Mouse (Mus musculus) intestine, embryonic 16.5 days (tissue): ENCODE measurements at regions not wholly inside any gene's neighbourhood (a gene's known extent, or its start where the extent isn't known, plus 50 kb on each side); places are given as distances from the start of the nearest gene placed in this dataset.

Experiments
- ATAC-seq: fragments of 200-750 bp; cut with Nextera tagmentation; 2 replicates; pipeline ENCODE4 v1.8.0; 2017; ENCODE audit warnings: moderate TSS enrichment, moderate library complexity
- H3K27ac ChIP-seq: fragments of 300-500 bp; sonication (generic); 2 replicates; pipeline ENCODE4 v1.5.1; 2014; ENCODE audit warnings: mild to moderate bottlenecking, low read length
- H3K27me3 ChIP-seq: fragments of 300-500 bp; sonication (generic); replicated peaks from 2 replicates; pipeline ENCODE4 v1.6.1; 2014; ENCODE audit warnings: low read length, control low read depth, mixed read lengths; ENCODE audit not compliant: control insufficient read depth, insufficient read depth
- H3K36me3 ChIP-seq: fragments of 300-500 bp; sonication (generic); 2 replicates; pipeline ENCODE4 v1.6.1; 2014; ENCODE audit warnings: low read length, control low read depth; ENCODE audit not compliant: control insufficient read depth, insufficient read depth
- H3K4me1 ChIP-seq: fragments of 300-500 bp; sonication (generic); 2 replicates; pipeline ENCODE4 v1.6.1; 2014; ENCODE audit warnings: low read length, control low read depth, mixed read lengths; ENCODE audit not compliant: control insufficient read depth, insufficient read depth
- H3K4me2 ChIP-seq: fragments of 300-500 bp; sonication (generic); 2 replicates; pipeline ENCODE4 v1.6.1; 2014; ENCODE audit warnings: low read depth, low read length, control low read depth
- H3K4me3 ChIP-seq: fragments of 300-500 bp; sonication (generic); 2 replicates; pipeline ENCODE4 v1.5.1; 2014; ENCODE audit warnings: mild to moderate bottlenecking, low read length
- H3K9ac ChIP-seq: fragments of 300-500 bp; sonication (generic); 2 replicates; pipeline ENCODE4 v1.6.1; 2014; ENCODE audit warnings: low read depth, low read length
- H3K9me3 ChIP-seq: fragments of 300-500 bp; sonication (generic); 2 replicates; pipeline ENCODE4 v1.6.1; 2016; ENCODE audit warnings: low read length, control low read depth; ENCODE audit not compliant: control insufficient read depth
- WGBS: fragments of 180-500 bp; shearing (Covaris S2); extraction: QIAGEN DNeasy Blood & Tissue Kit; methylation state at CpG from one replicate; pipeline ENCODE4 v1.1.7; 2014; 5-methylcytosine and 5-hydroxymethylcytosine counted together

DNA sequence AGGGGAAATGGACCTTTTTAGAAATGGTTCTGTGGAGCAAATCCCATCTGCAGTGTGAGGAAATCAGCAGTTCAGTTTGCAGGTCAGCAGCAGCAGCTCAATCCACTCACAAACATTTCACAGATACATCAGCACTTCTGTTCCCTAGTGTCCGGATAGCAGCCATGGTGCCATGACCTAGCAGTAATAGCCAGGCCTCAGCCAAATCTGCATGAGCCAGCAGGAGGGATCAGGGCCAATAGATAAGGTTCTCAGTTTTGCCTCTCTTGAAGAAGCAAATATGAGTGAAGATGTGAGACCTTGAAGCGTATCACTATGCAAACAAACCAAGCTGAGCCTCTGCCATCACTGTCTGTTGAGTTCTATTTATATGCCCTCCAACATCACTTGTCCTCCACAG, 380.7 kb upstream of the Chrm3 start:
- Histone ChIP-seq H3K27me3 (no peaks in the 10 kb centered on the region), H3K9me3 (no peaks in the 10 kb centered on the region), H3K4me1 (no peaks in the 10 kb centered on the region), H3K4me2 (no peak overlapping the region), H3K36me3 (no peaks in the 10 kb centered on the region), H3K9ac (no peak overlapping the region), H3K4me3 (no peak overlapping the region), H3K27ac (no peak overlapping the region)
- 81% methylated on average over 2 of the region's 2 CpGs for WGBS
- ATAC-seq = no peak

DNA sequence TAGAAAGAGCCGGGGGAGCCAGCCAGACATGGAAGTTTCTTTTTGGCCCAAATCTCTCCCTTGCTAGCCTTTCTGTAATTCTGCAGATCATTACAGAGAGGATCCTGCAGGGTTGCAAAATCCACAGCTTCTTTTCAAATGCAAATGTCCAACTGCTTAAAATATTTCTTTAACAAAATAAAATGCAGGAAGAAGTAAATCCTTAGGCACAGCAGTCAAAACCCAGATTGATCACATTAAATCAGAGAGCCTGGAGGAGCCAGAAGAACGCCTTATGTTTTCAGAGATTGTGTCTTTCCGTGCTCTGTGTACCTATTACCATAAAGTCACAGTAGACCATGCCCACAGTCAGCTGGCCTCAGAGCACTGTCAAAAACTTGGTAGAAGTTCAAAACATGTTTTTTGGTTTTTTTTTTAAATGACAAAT, 365.1 kb upstream of the Chrm3 start:
- H3K27me3 ChIP-seq = no peaks in the 10 kb centered on the region
- H3K36me3 ChIP-seq = no peaks in the 10 kb centered on the region
- H3K27ac ChIP-seq = no peak overlapping the region
- H3K4me3 ChIP-seq = no peak overlapping the region
- no peaks in the 10 kb centered on the region for H3K4me1 ChIP-seq
- ATAC-seq = no peak
- no peak overlapping the region for H3K4me2 ChIP-seq
- WGBS = 70% methylated on average over 3 of the region's 3 CpGs
- no peak overlapping the region for H3K9ac ChIP-seq
- no peaks in the 10 kb centered on the region for H3K9me3 ChIP-seq

DNA sequence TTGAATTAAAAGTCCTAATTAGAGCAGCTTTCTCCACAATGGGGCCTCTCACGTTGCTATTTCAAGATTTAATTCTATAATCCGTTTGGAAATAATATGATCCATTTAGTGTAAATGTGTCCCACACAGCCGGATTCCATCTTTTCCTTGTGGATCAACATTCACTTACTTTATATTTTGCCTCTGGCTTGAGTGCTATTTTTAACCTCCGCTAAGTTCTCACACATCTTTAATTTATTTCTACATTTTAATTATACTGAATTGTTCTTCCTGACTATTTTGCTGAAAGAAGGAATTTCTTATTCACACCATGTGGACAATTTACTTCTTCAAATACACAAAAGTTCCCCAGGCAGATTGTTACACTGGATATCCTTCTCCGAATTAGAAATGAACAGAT, 364.7 kb upstream of the Chrm3 start:
- Histone ChIP-seq H3K4me2 (no peak overlapping the region), H3K4me1 (no peaks in the 10 kb centered on the region), H3K36me3 (no peaks in the 10 kb centered on the region), H3K9ac (no peak overlapping the region), H3K27me3 (no peaks in the 10 kb centered on the region), H3K27ac (no peak overlapping the region), H3K9me3 (no peaks in the 10 kb centered on the region), H3K4me3 (no peak overlapping the region)
- 72% methylated on average over 5 of the region's 5 CpGs for WGBS
- ATAC-seq = no peak

DNA sequence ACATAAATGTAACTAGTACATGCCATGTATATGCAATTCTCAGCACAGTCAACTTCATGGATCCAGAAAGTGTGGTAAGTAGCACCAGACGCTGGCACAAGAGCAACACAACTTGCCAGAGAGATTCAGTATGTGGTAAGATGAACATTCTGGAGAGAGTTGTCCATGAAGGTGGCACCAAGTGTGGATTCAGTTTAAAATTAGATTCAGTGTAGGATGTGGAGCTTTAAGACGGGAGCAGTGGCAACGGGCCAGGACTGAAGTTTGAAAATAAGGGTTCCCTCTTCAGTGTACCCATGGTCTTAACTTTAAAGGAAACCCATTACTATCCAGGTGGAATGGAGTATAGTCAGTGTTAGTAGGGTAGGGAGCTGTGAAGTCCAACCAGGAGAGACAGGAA, 360.0 kb upstream of the Chrm3 start:
- Histone ChIP-seq H3K9ac (no peak overlapping the region), H3K4me3 (no peak overlapping the region), H3K4me2 (no peak overlapping the region), H3K36me3 (no peaks in the 10 kb centered on the region), H3K27ac (no peak overlapping the region), H3K4me1 (no peaks in the 10 kb centered on the region), H3K27me3 (no peaks in the 10 kb centered on the region), H3K9me3 (no peaks in the 10 kb centered on the region)
- ATAC-seq = no peak
- WGBS = 88% methylated on average over 3 of the region's 3 CpGs

DNA sequence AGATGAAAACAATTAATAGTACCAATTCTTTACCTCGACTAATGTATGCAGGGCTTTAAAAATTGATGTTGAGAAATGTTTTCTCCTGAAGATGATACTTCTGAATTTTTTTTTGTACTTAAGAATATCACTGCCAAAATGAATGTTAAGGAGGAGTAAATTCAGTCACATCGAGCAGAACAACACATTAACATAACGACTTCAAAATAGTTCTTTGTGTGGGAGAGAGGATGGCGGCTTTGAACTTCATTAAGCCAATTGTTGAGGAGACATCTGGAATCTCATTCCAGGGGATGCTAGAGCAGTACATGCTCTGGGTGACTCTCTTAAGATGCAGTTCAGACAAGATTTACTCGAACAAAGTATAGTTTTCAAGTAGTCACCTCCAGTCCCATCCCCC, 350.8 kb upstream of the Chrm3 start:
- WGBS = 81% methylated on average over 5 of the region's 5 CpGs
- H3K4me2 ChIP-seq = no peak overlapping the region

DNA sequence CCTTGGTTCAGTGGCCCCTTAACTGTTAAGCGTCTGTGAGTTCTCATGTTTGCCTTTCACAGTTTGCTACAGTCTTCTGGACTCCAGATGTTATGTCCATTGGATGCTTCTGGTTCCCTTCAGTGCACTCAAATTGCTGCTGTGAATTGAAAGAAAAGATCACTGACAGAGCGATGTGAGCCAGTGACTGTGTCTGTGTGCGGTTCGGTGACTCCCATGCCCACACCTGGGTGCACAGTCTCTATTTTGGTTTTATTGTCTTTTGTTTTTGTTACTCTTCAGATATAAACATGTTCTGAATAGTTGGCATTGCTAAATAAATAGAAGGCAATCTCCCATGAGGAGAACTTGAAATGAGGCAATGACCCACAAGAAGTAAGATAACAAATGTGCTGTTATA, 350.3 kb upstream of the Chrm3 start:
- H3K36me3 ChIP-seq = no peaks in the 10 kb centered on the region
- no peak overlapping the region for H3K27ac ChIP-seq
- no peaks in the 10 kb centered on the region for H3K4me1 ChIP-seq
- H3K9ac ChIP-seq = no peak overlapping the region
- H3K4me3 ChIP-seq = no peak overlapping the region
- H3K27me3 ChIP-seq = no peaks in the 10 kb centered on the region
- no peaks in the 10 kb centered on the region for H3K9me3 ChIP-seq
- no peak overlapping the region for H3K4me2 ChIP-seq
- no peak for ATAC-seq
- 80% methylated on average over 4 of the region's 4 CpGs for WGBS

More for the DNA sequence above, 350.8 kb upstream of the Chrm3 start:
- no peak overlapping the region for H3K27ac ChIP-seq
- H3K4me1 ChIP-seq = no peaks in the 10 kb centered on the region
- H3K36me3 ChIP-seq = no peaks in the 10 kb centered on the region
- H3K27me3 ChIP-seq = no peaks in the 10 kb centered on the region
- ATAC-seq = no peak
- no peak overlapping the region for H3K9ac ChIP-seq
- H3K4me3 ChIP-seq = no peak overlapping the region
- H3K9me3 ChIP-seq = no peaks in the 10 kb centered on the region

DNA sequence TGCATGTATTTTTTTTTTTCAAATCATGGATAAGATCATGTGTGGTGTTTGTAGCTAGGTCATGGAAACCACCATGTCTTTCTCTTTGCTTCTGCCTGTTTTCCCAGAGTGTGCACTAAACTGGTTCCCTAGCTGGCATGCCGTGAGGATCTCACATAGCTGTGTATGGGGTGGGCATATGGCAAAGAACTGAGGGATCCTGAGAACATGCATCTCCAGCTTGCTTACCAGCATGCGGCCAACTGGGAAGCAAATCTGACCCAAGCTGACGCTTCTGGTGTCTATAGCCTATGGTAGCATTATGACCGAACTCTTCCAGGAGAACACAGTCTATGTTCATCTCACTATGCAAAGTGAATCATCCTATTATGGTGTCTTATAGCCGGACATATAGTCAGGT, 336.5 kb upstream of the Chrm3 start:
- 92% methylated on average over 5 of the region's 5 CpGs for WGBS
- Histone ChIP-seq H3K9ac (no peak overlapping the region), H3K36me3 (no peaks in the 10 kb centered on the region), H3K4me3 (no peak overlapping the region), H3K27ac (no peak overlapping the region), H3K9me3 (no peaks in the 10 kb centered on the region), H3K4me1 (no peaks in the 10 kb centered on the region), H3K4me2 (no peak overlapping the region), H3K27me3 (no peaks in the 10 kb centered on the region)
- no peak for ATAC-seq

DNA sequence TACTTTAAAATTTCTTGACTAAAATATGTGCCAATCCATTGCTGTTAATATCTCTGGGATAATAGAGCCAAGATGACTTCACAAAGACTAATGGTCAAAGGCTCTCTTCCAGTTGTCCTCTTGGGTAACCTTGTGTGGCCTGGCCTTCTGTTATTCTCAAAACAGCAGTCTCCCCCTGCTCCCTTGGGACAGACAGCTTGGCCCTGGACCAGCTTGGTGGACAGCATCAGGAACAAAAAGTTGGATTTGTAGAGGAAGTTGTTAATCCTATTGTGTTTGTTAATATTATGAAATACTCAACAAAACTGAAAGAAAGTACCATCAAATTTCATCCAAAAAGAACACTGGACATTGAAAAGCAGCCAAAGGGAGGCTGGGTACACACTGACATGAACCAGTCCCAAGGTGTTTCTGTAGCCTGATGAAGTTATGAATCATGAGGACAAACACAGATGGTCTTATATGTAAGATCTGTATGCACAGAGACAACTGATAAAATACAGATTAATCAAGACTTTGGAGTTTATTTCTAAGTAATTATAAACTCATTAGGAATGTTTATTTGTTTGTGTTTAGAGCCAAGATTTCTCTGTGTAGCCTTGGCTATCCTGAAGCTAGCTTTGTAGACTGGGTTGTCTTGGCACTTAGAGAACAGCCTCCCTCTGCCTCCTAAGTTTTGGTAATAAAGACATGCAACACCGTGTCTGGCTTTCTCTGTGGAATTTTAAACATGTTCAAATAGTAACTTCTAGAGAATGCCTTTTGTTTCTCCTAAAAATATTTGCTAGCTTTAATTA, 335.7 kb upstream of the Chrm3 start:
- no peak overlapping the region for H3K4me3 ChIP-seq
- 43% methylated on average over 1 of the region's 1 CpGs for WGBS
- no peak for ATAC-seq

DNA sequence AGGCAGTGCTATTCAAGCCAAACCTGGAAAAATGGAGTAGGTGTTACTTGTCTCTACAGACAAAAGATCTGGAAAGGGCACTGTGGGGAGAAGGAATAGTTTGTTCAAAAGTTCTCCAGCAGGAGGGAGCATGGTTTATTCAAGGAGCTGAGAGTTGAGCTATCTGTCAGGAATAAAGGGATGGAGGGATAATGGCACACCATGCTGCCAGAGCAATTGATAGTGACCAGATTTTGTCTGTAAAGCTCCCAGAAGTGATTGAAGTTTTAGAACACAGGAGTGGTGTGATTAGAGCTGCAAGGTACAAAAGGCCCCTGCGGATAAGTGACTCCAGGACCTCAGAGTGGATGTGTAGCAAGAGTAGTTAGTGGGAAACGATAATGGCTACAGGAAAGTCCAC, 330.7 kb upstream of the Chrm3 start:
- H3K27ac ChIP-seq = no peak overlapping the region
- no peaks in the 10 kb centered on the region for H3K36me3 ChIP-seq
- no peaks in the 10 kb centered on the region for H3K27me3 ChIP-seq
- no peak overlapping the region for H3K4me3 ChIP-seq
- 75% methylated on average over 2 of the region's 2 CpGs for WGBS
- H3K9me3 ChIP-seq = no peaks in the 10 kb centered on the region
- ATAC-seq = no peak
- no peak overlapping the region for H3K4me2 ChIP-seq
- no peaks in the 10 kb centered on the region for H3K4me1 ChIP-seq
- no peak overlapping the region for H3K9ac ChIP-seq

More for the DNA sequence above, 335.7 kb upstream of the Chrm3 start:
- Histone ChIP-seq H3K4me1 (no peaks in the 10 kb centered on the region), H3K27ac (no peak overlapping the region), H3K9ac (no peak overlapping the region), H3K4me2 (no peak overlapping the region), H3K36me3 (no peaks in the 10 kb centered on the region), H3K9me3 (no peaks in the 10 kb centered on the region), H3K27me3 (no peaks in the 10 kb centered on the region)

DNA sequence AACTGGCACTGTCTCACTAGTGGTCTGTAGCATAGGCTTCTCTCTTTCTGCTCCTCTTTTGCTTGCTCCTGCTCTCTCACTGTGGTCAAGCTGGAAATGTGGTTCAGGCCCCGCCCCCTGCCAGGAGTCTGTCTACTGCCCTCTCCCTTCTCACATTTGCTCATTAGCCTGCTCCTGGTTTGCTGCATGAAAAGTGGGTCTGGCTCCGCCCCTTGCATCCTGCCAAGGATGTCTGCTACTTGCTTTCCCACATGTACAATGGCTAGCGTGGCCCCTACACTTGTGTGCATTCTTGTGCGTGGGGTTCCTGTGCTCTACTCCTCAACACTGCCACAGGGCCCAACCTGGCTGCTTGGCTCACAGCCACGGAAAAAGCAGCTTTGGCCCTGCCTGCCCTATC, 326.7 kb upstream of the Chrm3 start:
- Histone ChIP-seq H3K9ac (no peak overlapping the region), H3K9me3 (no peaks in the 10 kb centered on the region), H3K27me3 (no peaks in the 10 kb centered on the region), H3K4me3 (no peak overlapping the region), H3K27ac (no peak overlapping the region), H3K4me1 (no peaks in the 10 kb centered on the region), H3K4me2 (no peak overlapping the region), H3K36me3 (no peaks in the 10 kb centered on the region)
- WGBS = 76% methylated on average over 5 of the region's 5 CpGs
- ATAC-seq = no peak
